Mouse (Mus musculus) MEL (cell line): ENCODE data around the gene Gm49384. TPM values are rescaled to one million over a fixed set of nuclear protein-coding genes. Genes with fewer than 3 reads are reported as not detected.

Source experiments
- DNase-seq: peaks from one replicate; pipeline ENCODE4 v3.0.0; 2011; ENCODE audit warnings: low read depth, low spot score
- H3K27ac ChIP-seq: 2 replicates; pipeline ENCODE4 v1.5.1; 2012; ENCODE audit warnings: low read depth, mild to moderate bottlenecking, control low read depth, low read length, moderate library complexity; ENCODE audit not compliant: control insufficient read depth
- H3K27me3 ChIP-seq, 2 experiments: fragments of 150-350 bp in 1 of 2; sonication (generic) in 1 of 2; 2 replicates each; pipeline ENCODE4 v1.6.1; 2012; ENCODE audit warnings: low read length in 2 of 2, mild to moderate bottlenecking in 2 of 2, improper control_type of control experiment in 1 of 2, moderate library complexity in 1 of 2; ENCODE audit not compliant: insufficient read depth in 2 of 2, control insufficient read depth in 1 of 2
- H3K36me3 ChIP-seq, 2 experiments: 2 replicates each; pipeline ENCODE4 v1.6.1; 2012 to 2014; ENCODE audit warnings: low read length in 2 of 2, improper control_type of control experiment in 1 of 2, inconsistent platforms in 1 of 2, mild to moderate bottlenecking in 1 of 2; ENCODE audit not compliant: insufficient read depth in 2 of 2, control insufficient read depth in 1 of 2
- H3K4me1 ChIP-seq, 2 experiments: fragments of 150-350 bp in 1 of 2; sonication (generic) in 1 of 2; 2 replicates each; pipeline ENCODE4 v1.6.1; 2012; ENCODE audit warnings: low read length in 2 of 2, improper control_type of control experiment in 1 of 2, mild to moderate bottlenecking in 1 of 2; ENCODE audit not compliant: insufficient read depth in 2 of 2, control insufficient read depth in 1 of 2
- H3K4me3 ChIP-seq, 2 experiments: fragments of 150-350 bp in 1 of 2; sonication (generic) in 1 of 2; 2 replicates each; pipeline ENCODE4 v1.5.1; 2012; ENCODE audit warnings: low read depth in 2 of 2, low read length in 2 of 2, mild to moderate bottlenecking in 2 of 2, moderate library complexity in 2 of 2, control low read depth in 1 of 2, improper control_type of control experiment in 1 of 2; ENCODE audit not compliant: control insufficient read depth in 1 of 2, insufficient read depth in 1 of 2
- H3K79me2 ChIP-seq: 2 replicates; pipeline ENCODE4 v1.6.1; 2012; ENCODE audit warnings: mild to moderate bottlenecking, low read length, moderate library complexity; ENCODE audit not compliant: control insufficient read depth, poor library complexity, insufficient read depth
- H3K9ac ChIP-seq: 2 replicates; pipeline ENCODE4 v1.6.1; 2012; ENCODE audit warnings: low read depth, mild to moderate bottlenecking, control low read depth, low read length, moderate library complexity; ENCODE audit not compliant: control insufficient read depth, poor library complexity, severe bottlenecking
- H3K9me3 ChIP-seq: fragments of 150-350 bp; sonication (generic); replicated peaks from 2 replicates; pipeline ENCODE4 v1.6.1; 2012; ENCODE audit warnings: mild to moderate bottlenecking, low read length, improper control_type of control experiment, moderate library complexity; ENCODE audit not compliant: insufficient read depth
- CHD2 ChIP-seq: IDR thresholded peaks from 2 replicates; pipeline ENCODE4 v1.6.1; 2011; ENCODE audit warnings: low read length, improper control_type of control experiment
- CTCF ChIP-seq, 3 experiments: IDR thresholded peaks in 2 of 3; conservative IDR thresholded peaks in 1 of 3; 2 replicates each; pipeline ENCODE4 v1.5.1; 2011 to 2012; ENCODE audit warnings: low read length in 3 of 3, low read depth in 2 of 3, mild to moderate bottlenecking in 2 of 3, improper control_type of control experiment in 1 of 3, inconsistent platforms in 1 of 3, mixed read lengths in 1 of 3, moderate library complexity in 1 of 3; ENCODE audit not compliant: control insufficient read depth in 1 of 3, insufficient read depth in 1 of 3, poor library complexity in 1 of 3, severe bottlenecking in 1 of 3
- ETS1 ChIP-seq: IDR thresholded peaks from 2 replicates; pipeline ENCODE4 v1.6.1; 2012; ENCODE audit warnings: low read depth, mild to moderate bottlenecking, inconsistent platforms, low read length, improper control_type of control experiment, moderate library complexity
- HCFC1 ChIP-seq: IDR thresholded peaks from 2 replicates; pipeline ENCODE4 v1.6.1; 2012; ENCODE audit warnings: low read depth, mild to moderate bottlenecking, inconsistent platforms, low read length, improper control_type of control experiment, moderate library complexity
- MAX ChIP-seq: IDR thresholded peaks from 2 replicates; pipeline ENCODE4 v1.6.1; 2011; ENCODE audit warnings: low read length, improper control_type of control experiment
- MEF2A ChIP-seq: IDR thresholded peaks from 2 replicates; pipeline ENCODE4 v1.6.1; 2014; ENCODE audit warnings: low read depth, mild to moderate bottlenecking, inconsistent platforms, low read length, improper control_type of control experiment; ENCODE audit not compliant: poor library complexity, insufficient replicate concordance, severe bottlenecking; ENCODE audit errors: extremely low read depth
- NELFE ChIP-seq: IDR thresholded peaks from 2 replicates; pipeline ENCODE4 v1.6.1; 2011; ENCODE audit warnings: low read depth, low read length, improper control_type of control experiment
- NRF1 ChIP-seq: IDR thresholded peaks from 2 replicates; pipeline ENCODE4 v1.6.1; 2014; ENCODE audit warnings: low read depth, mild to moderate bottlenecking, inconsistent platforms, low read length, improper control_type of control experiment, moderate library complexity; ENCODE audit not compliant: poor library complexity, insufficient read depth, severe bottlenecking
- POLR2AphosphoS2 ChIP-seq: IDR thresholded peaks from 2 replicates; pipeline ENCODE4 v1.6.1; 2011; ENCODE audit warnings: low read length, improper control_type of control experiment
- RAD21 ChIP-seq: IDR thresholded peaks from 2 replicates; pipeline ENCODE4 v1.6.1; 2011; ENCODE audit warnings: mild to moderate bottlenecking, low read depth, low read length, improper control_type of control experiment
- RCOR1 ChIP-seq: IDR thresholded peaks from 2 replicates; pipeline ENCODE4 v1.6.1; 2012; ENCODE audit warnings: low read depth, mild to moderate bottlenecking, inconsistent platforms, low read length, improper control_type of control experiment
- SIN3A ChIP-seq: IDR thresholded peaks from 2 replicates; pipeline ENCODE4 v1.6.1; 2012; ENCODE audit warnings: low read length, improper control_type of control experiment, inconsistent platforms
- TAL1 ChIP-seq: IDR thresholded peaks from 2 replicates; pipeline ENCODE4 v1.6.1; 2012; ENCODE audit warnings: mild to moderate bottlenecking, inconsistent platforms, low read length, moderate library complexity, mixed read lengths
- TCF12 ChIP-seq: IDR thresholded peaks from 2 replicates; pipeline ENCODE4 v1.6.1; 2014; ENCODE audit warnings: low read depth, mild to moderate bottlenecking, inconsistent platforms, low read length, improper control_type of control experiment, moderate library complexity
- USF2 ChIP-seq, 2 experiments: IDR thresholded peaks; 2 replicates each; pipeline ENCODE4 v1.6.1; 2011 to 2012; ENCODE audit warnings: improper control_type of control experiment in 2 of 2, low read length in 2 of 2, borderline replicate concordance in 1 of 2, inconsistent platforms in 1 of 2, low read depth in 1 of 2, mild to moderate bottlenecking in 1 of 2; ENCODE audit not compliant: insufficient read depth in 1 of 2
- ZMIZ1 ChIP-seq: IDR thresholded peaks from 2 replicates; pipeline ENCODE4 v1.6.1; 2012; ENCODE audit warnings: low read depth, mild to moderate bottlenecking, inconsistent platforms, low read length, improper control_type of control experiment, moderate library complexity
- polyA plus RNA-seq, 2 experiments: library from polyadenylated mRNA; stranded (reverse) in 1 of 2; unstranded in 1 of 2; fragments of >175 nt in 1 of 2; fragments of >200 nt in 1 of 2; gene quantifications; 2 replicates each; pipeline versions ENCODE4 v1.2.1 to v1.2.4; 2012; ENCODE audit warnings: low replicate concordance in 2 of 2, low read depth in 1 of 2; ENCODE audit not compliant: insufficient read length in 2 of 2, insufficient read depth in 1 of 2, missing spikeins in 1 of 2
- total RNA-seq: library from RNA; depleted of rRNA; stranded (reverse); fragments of 300-350 nt; gene quantifications from 2 replicates; pipeline ENCODE4 v1.2.3, GENCODE M21; 2012

Gene Gm49384
- total and polyA plus RNA-seq, 3 experiments, result 26.2 to 28.5 TPM; not detected in 1

GRCm38 (mm10) chr12:69155923-69156322 is 48.1 kb downstream of the Gm49384 start:
- no peaks in the 10 kb centered on the region for H3K9me3 ChIP-seq
- TF ChIP-seq HCFC1 (0 out of 2 replicates have a peak, but pooled peaks have one; percentile 15), CHD2 (0 out of 2 replicates have a peak, but pooled peaks have one; percentile 7), SIN3A (no peak), POLR2AphosphoS2 (peak; percentile 47; the same call in 1 of the 2 replicates), ZMIZ1 (0 out of 2 replicates have a peak, but pooled peaks have one; percentile 56), RCOR1 (no peak)
- peak; percentile 57 for DNase-seq
- no peak overlapping the region for H3K27ac ChIP-seq
- H3K4me1 ChIP-seq, result peaks cover 0 to 7% of the 10 kb centered on the region in 2 experiments; a peak in 3 of 4 replicates
- no peak overlapping the region for H3K9ac ChIP-seq
- H3K36me3 ChIP-seq, result peaks cover 8 to 17% of the 10 kb centered on the region in 2 experiments
- H3K79me2 ChIP-seq, result peaks cover 11% of the 10 kb centered on the region
- no peak overlapping the region for H3K4me3 ChIP-seq
- no peaks in the 10 kb centered on the region for H3K27me3 ChIP-seq

DNA sequence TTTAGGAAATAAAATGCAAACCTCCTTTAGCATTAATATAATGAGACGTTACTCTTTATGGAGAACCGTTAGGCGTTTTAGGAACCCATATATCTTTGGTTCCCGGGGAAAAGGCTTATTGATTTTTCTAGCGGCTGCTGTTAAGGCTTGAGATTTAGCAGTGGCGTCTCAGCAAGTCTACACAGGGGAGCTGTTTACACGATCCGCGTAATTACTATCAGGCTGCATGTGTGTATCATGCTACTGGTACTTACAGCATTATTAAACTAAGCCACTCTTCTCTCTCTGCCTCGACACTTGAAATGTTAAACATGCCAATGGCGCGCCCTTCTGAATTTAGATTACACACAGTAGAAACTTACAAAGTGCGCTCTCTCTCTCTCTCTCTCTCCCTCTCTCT is 54.0 kb downstream of the Gm49384 start:
- TF ChIP-seq RAD21, result no peak
- TF ChIP-seq NRF1, result no peak
- TF ChIP-seq CHD2, result no peak
- TF ChIP-seq CTCF (IDR thresholded peaks at IDR 0.05 in 2 of 3, conservative IDR thresholded peaks at IDR 0.05 in 1 of 3; ENCODE audit: control insufficient read depth in 1 of 3, insufficient read depth in 1 of 3, low read depth in 2 of 3, low read length in 3 of 3, poor library complexity in 1 of 3, severe bottlenecking in 1 of 3), result no peak
- no peak for TF ChIP-seq TAL1
- no peak for TF ChIP-seq USF2 (IDR thresholded peaks at IDR 0.05; ENCODE audit: borderline replicate concordance in 1 of 2, insufficient read depth in 1 of 2, low read depth in 1 of 2, low read length in 2 of 2)
- TF ChIP-seq MEF2A, result no peak
- TF ChIP-seq ZMIZ1, result no peak
- no peak for TF ChIP-seq ETS1
- TF ChIP-seq NELFE, result no peak
- no peak for TF ChIP-seq MAX
- no peak for TF ChIP-seq TCF12
- Histone ChIP-seq H3K79me2 (no peaks in the 10 kb centered on the region), H3K36me3 (no peaks in the 10 kb centered on the region), H3K4me1 (peaks cover 0 to 5% of the 10 kb centered on the region in 2 experiments; a peak in 2 of 4 replicates), H3K9ac (no peak overlapping the region), H3K27me3 (no peaks in the 10 kb centered on the region), H3K4me3 (no peak overlapping the region), H3K9me3 (no peaks in the 10 kb centered on the region), H3K27ac (no peak overlapping the region)
- DNase-seq, result no peak
